Mouse (Mus musculus) gastrocnemius, postnatal 10 days (tissue): ENCODE data around the gene Ndufa6. TPM values are rescaled to one million over a fixed set of nuclear protein-coding genes. Genes with fewer than 3 reads are reported as not detected.
"Not testable (repeated sequence)": the region's sequence is repeated elsewhere in the genome, so short reads cannot be mapped to it uniquely, and the experiment has no call there.

Experiments
- DNase-seq: peaks from one replicate; pipeline ENCODE4 v3.0.0; 2021; ENCODE audit warnings: mixed read lengths
- long read RNA-seq, 2 experiments: library from polyadenylated mRNA; stranded (forward); transcript quantifications; one replicate each; pipeline ENCODE4 v2.0.0; 2021
- total RNA-seq, 2 experiments: library from RNA; stranded (reverse); gene quantifications; 2 replicates each; pipeline ENCODE4 v1.2.3; 2021

Ndufa6 gene
- total RNA-seq = 100 to 1,000 TPM; 362 to 411 TPM
- long read RNA-seq, experiment 1, transcript Ndufa6-206 (2 exons, 440 nt) = minor isoform, 6 of 188 reads
- long read RNA-seq, experiment 1, transcript Ndufa6-205 (2 exons, 382 nt) = minor isoform, 9 of 188 reads
- long read RNA-seq, experiment 1, transcript Ndufa6-201 (3 exons, 590 nt) = major isoform, 170 of 188 reads
- long read RNA-seq, experiment 1, partial matches to known transcripts = 2 of 188 reads
- long read RNA-seq, experiment 1, other reads (novel, unspliced or antisense) = 1 of 188 reads
- long read RNA-seq, experiment 2, transcript Ndufa6-201 (3 exons, 590 nt) = major isoform, 134 of 139 reads
- long read RNA-seq, experiment 2, partial matches to known transcripts = 0 of 139 reads
- long read RNA-seq, experiment 2, other reads (novel, unspliced or antisense) = 1 of 139 reads

- DNase-seq = peak; percentile 99
These were observed at the start of gene Ndufa6 for GRCm38 (mm10) chr15:82354126-82354945. Gene Ndufa6, minus strand, starts transcription at chr15:82354322.

GRCm38 (mm10) chr15:82403606-82404005 lies 49.5 kb upstream of the Ndufa6 start:
- no peak for DNase-seq

GRCm38 (mm10) chr15:82402741-82403140 lies 48.6 kb upstream of the Ndufa6 start:
- no peak for DNase-seq

- DNase-seq = no peak
These were observed 48.0 kb upstream of the Ndufa6 start for GRCm38 (mm10) chr15:82402106-82402505.

- no peak for DNase-seq
These were observed 47.4 kb upstream of the Ndufa6 start for GRCm38 (mm10) chr15:82401516-82401915.

GRCm38 (mm10) chr15:82395955-82396354 lies 41.8 kb upstream of the Ndufa6 start:
- DNase-seq = not testable (repeated sequence)

- not testable (repeated sequence) for DNase-seq
These were observed 39.8 kb upstream of the Ndufa6 start, which contains the start of gene Cyp2d11 for GRCm38 (mm10) chr15:82393922-82394321. Gene Cyp2d11, minus strand, starts transcription at chr15:82394022.

- not testable (repeated sequence) for DNase-seq
These were observed 35.8 kb upstream of the Ndufa6 start for GRCm38 (mm10) chr15:82389916-82390315.

- DNase-seq = no peak
These were observed 31.6 kb upstream of the Ndufa6 start for GRCm38 (mm10) chr15:82385729-82386128.

GRCm38 (mm10) chr15:82382441-82382840 lies 28.3 kb upstream of the Ndufa6 start:
- no peak for DNase-seq

GRCm38 (mm10) chr15:82380714-82381062 lies 26.6 kb upstream of the Ndufa6 start:
- DNase-seq = no peak

GRCm38 (mm10) chr15:82379871-82380713 lies 26.0 kb upstream of the Ndufa6 start, which contains the start of gene Cyp2d22:
Gene Cyp2d22, minus strand, starts transcription at chr15:82380260.
- DNase-seq = peak; percentile 62

GRCm38 (mm10) chr15:82379511-82379870 lies 25.4 kb upstream of the Ndufa6 start:
- DNase-seq = no peak

- no peak for DNase-seq
These were observed 24.4 kb upstream of the Ndufa6 start for GRCm38 (mm10) chr15:82378261-82379180.

- DNase-seq = no peak
These were observed 23.6 kb upstream of the Ndufa6 start for GRCm38 (mm10) chr15:82377701-82378100.

- DNase-seq = peak; percentile 49
These were observed 22.4 kb upstream of the Ndufa6 start for GRCm38 (mm10) chr15:82376393-82377138.

GRCm38 (mm10) chr15:82375855-82376254 lies 21.7 kb upstream of the Ndufa6 start:
- DNase-seq = no peak

GRCm38 (mm10) chr15:82374437-82374836 lies 20.3 kb upstream of the Ndufa6 start:
- no peak for DNase-seq

GRCm38 (mm10) chr15:82372991-82373390 lies 18.9 kb upstream of the Ndufa6 start:
- no peak for DNase-seq

- DNase-seq = no peak
These were observed 18.3 kb upstream of the Ndufa6 start for GRCm38 (mm10) chr15:82372446-82372845.
